Comparison of ENCODE assay signal across 8 mouse cellular contexts in the genomic region with DNA sequence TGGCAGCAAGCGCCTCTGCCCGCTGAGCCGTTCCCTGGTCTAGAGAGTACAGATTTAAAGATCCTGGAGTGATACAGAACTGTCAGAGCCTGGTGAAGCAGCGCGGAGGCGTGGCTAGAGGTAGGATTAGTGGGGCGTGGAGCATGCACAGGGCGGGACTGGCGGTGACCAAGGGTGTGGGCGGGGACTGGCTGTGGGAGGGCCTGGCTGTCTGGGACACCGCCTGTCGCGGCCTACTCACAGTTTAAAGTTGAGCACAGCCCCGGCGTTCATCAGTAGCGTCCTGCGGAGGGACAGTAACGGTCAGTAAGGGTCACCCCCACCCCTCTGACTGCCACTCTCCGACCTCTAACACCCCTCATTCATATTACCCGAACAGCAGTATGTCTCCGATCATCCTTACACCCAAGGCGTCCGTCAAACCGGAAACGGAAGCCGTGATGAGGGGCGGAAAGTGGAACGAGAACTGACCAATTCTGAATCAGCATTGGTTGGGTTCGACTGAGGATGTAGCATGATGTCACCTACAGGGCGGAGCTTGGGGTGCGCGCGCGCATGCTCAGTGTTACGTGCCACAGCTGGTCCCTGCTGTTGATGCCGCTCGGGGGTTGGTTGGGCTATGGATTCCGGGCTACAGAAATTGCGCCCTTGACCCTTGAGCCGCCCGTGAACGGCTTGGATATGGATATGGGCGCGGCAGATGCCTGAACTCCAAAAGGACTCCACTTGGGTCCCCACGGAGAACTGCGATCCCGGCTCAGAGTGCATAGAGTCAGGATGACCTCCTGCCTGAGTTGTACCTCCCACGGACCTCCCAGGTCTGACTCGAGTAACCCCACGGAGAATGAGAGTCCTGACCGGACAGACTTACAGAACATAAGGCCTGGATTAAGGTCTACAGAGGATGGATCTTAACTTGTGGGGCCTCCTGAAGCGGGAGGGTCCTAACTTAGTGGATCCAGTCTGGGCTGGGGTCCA. TPM values are rescaled to one million over a fixed set of nuclear protein-coding genes. Genes with fewer than 3 reads are reported as not detected.
DNase-seq lines count a peak whose midpoint lies in the region; ATAC-seq and TF ChIP-seq lines count a peak whose summit lies in the region.

Gene Smim7, minus strand, starts transcription at position 456 of the 978 bp plus-strand sequence.

- no peaks in the 10 kb centered on the region for H3K9me3 ChIP-seq in embryonic facial prominence, embryonic 13.5 days
- no peaks in the 10 kb centered on the region for H3K9me3 ChIP-seq in limb, embryonic 12.5 days
- H3K9me3 ChIP-seq in midbrain, embryonic 15.5 days = no peaks in the 10 kb centered on the region

- ATAC-seq in embryonic facial prominence, embryonic 13.5 days (ENCODE audit: insufficient number of reproducible peaks, insufficient read depth, low FRiP score, low TSS enrichment, low read depth) = peak; percentile 96
- ATAC-seq in limb, embryonic 12.5 days (ENCODE audit: insufficient number of reproducible peaks, insufficient read depth, low FRiP score, low TSS enrichment, low read depth) = peak; percentile 98
- ATAC-seq in midbrain, embryonic 15.5 days (replicated peaks) = peak; percentile 97

- H3K4me3 ChIP-seq in embryonic facial prominence, embryonic 13.5 days = peak within 1 kb of the TSS; percentile 67
- H3K4me3 ChIP-seq in kidney, adult 2 months (ENCODE audit: insufficient read depth, low read depth, low read length) = peak within 1 kb of the TSS; percentile 82
- peak within 1 kb of the TSS; percentile 64 for H3K4me3 ChIP-seq in limb, embryonic 12.5 days (replicated peaks)
- H3K4me3 ChIP-seq in midbrain, embryonic 15.5 days = peak within 1 kb of the TSS; percentile 75
- peak within 1 kb of the TSS; percentile 91 for H3K4me3 ChIP-seq in spleen, adult 2 months (ENCODE audit: extremely low read depth, insufficient read depth, insufficient read length)

- DNase-seq in 3134 (ENCODE audit: extremely low read depth, insufficient read length, low spot score) = peak; percentile 95
- DNase-seq in adrenal gland, postnatal 36 days = peak; percentile 98
- peak; percentile 99 for DNase-seq in heart, adult 18-20 months
- DNase-seq in kidney, adult 2 months = peak; percentile 100
- peak; percentile 96 to 99 for DNase-seq in spleen, adult 2 months (ENCODE audit: low read depth in 1 of 2, low spot score in 2 of 2)

- peak within 1 kb of the TSS; percentile 78 for H3K9ac ChIP-seq in embryonic facial prominence, embryonic 13.5 days
- peak within 1 kb of the TSS; percentile 69 for H3K9ac ChIP-seq in limb, embryonic 12.5 days (replicated peaks)
- H3K9ac ChIP-seq in midbrain, embryonic 15.5 days = peak within 1 kb of the TSS; percentile 71

- H3K4me2 ChIP-seq in embryonic facial prominence, embryonic 13.5 days = peak within 1 kb of the TSS; percentile 86
- peak within 1 kb of the TSS; percentile 96 for H3K4me2 ChIP-seq in limb, embryonic 12.5 days
- peak within 1 kb of the TSS; percentile 96 for H3K4me2 ChIP-seq in midbrain, embryonic 15.5 days

- H3K36me3 ChIP-seq in embryonic facial prominence, embryonic 13.5 days = peaks cover 37% of the 10 kb centered on the region
- H3K36me3 ChIP-seq in kidney, adult 2 months (ENCODE audit: control insufficient read depth, insufficient read depth, low read length) = no peaks in the 10 kb centered on the region
- H3K36me3 ChIP-seq in limb, embryonic 12.5 days = peaks cover 36% of the 10 kb centered on the region
- H3K36me3 ChIP-seq in midbrain, embryonic 15.5 days (replicated peaks) = peaks cover 17% of the 10 kb centered on the region
- H3K36me3 ChIP-seq in spleen, adult 2 months (ENCODE audit: control insufficient read depth, insufficient read depth, low read length) = peaks cover 19% of the 10 kb centered on the region

- no peaks in the 10 kb centered on the region for H3K27me3 ChIP-seq in embryonic facial prominence, embryonic 13.5 days
- no peaks in the 10 kb centered on the region for H3K27me3 ChIP-seq in kidney, adult 2 months (replicated peaks; ENCODE audit: control insufficient read depth, insufficient read depth, low read length)
- no peaks in the 10 kb centered on the region for H3K27me3 ChIP-seq in limb, embryonic 12.5 days
- H3K27me3 ChIP-seq in midbrain, embryonic 15.5 days (replicated peaks) = no peaks in the 10 kb centered on the region
- H3K27me3 ChIP-seq in spleen, adult 2 months (ENCODE audit: control insufficient read depth, insufficient read depth, low read length) = no peaks in the 10 kb centered on the region

- no peak for TF ChIP-seq CTCF in kidney, adult 2 months (conservative IDR thresholded peaks at IDR 0.05; ENCODE audit: insufficient read depth, insufficient read length, low read depth, low read length)
- no peak for TF ChIP-seq CTCF in spleen, adult 2 months (IDR thresholded peaks at IDR 0.05; ENCODE audit: extremely low read depth, insufficient read depth, insufficient read length, insufficient replicate concordance)

- TF ChIP-seq POLR2A in kidney, adult 2 months (IDR thresholded peaks at IDR 0.05; ENCODE audit: low read depth, low read length) = peak; percentile 66
- peak; percentile 25; the same call in 1 of the 2 replicates for TF ChIP-seq POLR2A in spleen, adult 2 months (IDR thresholded peaks at IDR 0.05; ENCODE audit: low read depth, low read length)

- peaks cover 22% of the 10 kb centered on the region for H3K4me1 ChIP-seq in embryonic facial prominence, embryonic 13.5 days
- H3K4me1 ChIP-seq in kidney, adult 2 months (ENCODE audit: control insufficient read depth, insufficient read depth, low read length) = peaks cover 12% of the 10 kb centered on the region
- peaks cover 23% of the 10 kb centered on the region for H3K4me1 ChIP-seq in limb, embryonic 12.5 days (replicated peaks)
- H3K4me1 ChIP-seq in midbrain, embryonic 15.5 days = peaks cover 42% of the 10 kb centered on the region
- peaks cover 5% of the 10 kb centered on the region; the same call in 1 of the 2 replicates for H3K4me1 ChIP-seq in spleen, adult 2 months (ENCODE audit: control insufficient read depth, insufficient read depth, insufficient read length)

- peak within 1 kb of the TSS; percentile 97 for H3K27ac ChIP-seq in embryonic facial prominence, embryonic 13.5 days
- peak within 1 kb of the TSS; percentile 95 for H3K27ac ChIP-seq in kidney, adult 2 months (ENCODE audit: insufficient read depth, low read depth, low read length)
- peak within 1 kb of the TSS; percentile 92 for H3K27ac ChIP-seq in limb, embryonic 12.5 days
- H3K27ac ChIP-seq in midbrain, embryonic 15.5 days = peak within 1 kb of the TSS; percentile 89
- H3K27ac ChIP-seq in spleen, adult 2 months (ENCODE audit: insufficient read depth, low read length) = peak within 1 kb of the TSS; percentile 97

- under 1% methylated on average over 52 of the region's 52 CpGs for WGBS in embryonic facial prominence, embryonic 13.5 days
- under 1% methylated on average over 52 of the region's 52 CpGs for WGBS in kidney, adult 2 months
- under 1% methylated on average over 51 of the region's 52 CpGs for WGBS in limb, embryonic 12.5 days
- WGBS in midbrain, embryonic 15.5 days = under 1% methylated on average over 52 of the region's 52 CpGs
- under 1% methylated on average over 52 of the region's 52 CpGs for WGBS in spleen, adult 2 months

RNA-seq across cellular contexts. Expression of gene Smim7, which starts in this region (rescaled TPM):
- 100 to 1,000 TPM; 119 to 136 TPM for total RNA-seq in adrenal gland, postnatal 36 days (2021)
- polyA plus RNA-seq in embryonic facial prominence, embryonic 13.5 days (2015; fragmentation: Nextera tagmentation; extraction: Ambion mirVana) = 116 and 123 TPM in 2 replicates
- total RNA-seq in heart, adult 18-20 months (2021) = 100 to 1,000 TPM; 118 to 130 TPM
- 42.5 and 51.8 TPM in 2 replicates for polyA plus RNA-seq in kidney, adult 2 months (2012; rRNA removed)
- 115 and 121 TPM in 2 replicates for polyA plus RNA-seq in limb, embryonic 12.5 days (2016; fragmentation: Nextera tagmentation; extraction: Ambion mirVana)
- polyA plus RNA-seq in midbrain, embryonic 15.5 days (2015; fragmentation: Nextera tagmentation; extraction: Ambion mirVana) = 120 and 129 TPM in 2 replicates
- polyA plus RNA-seq in spleen, adult 2 months (2012; rRNA removed) = 28.1 and 31.1 TPM in 2 replicates

Comparison
In these comparisons a context has a peak if more than half of its experiments do, and no peak if none do; other contexts are left out.
1. Peak in every context shown above with its lines: DNase-seq, ATAC-seq, H3K4me3 ChIP-seq and H3K27ac ChIP-seq.